Mouse (Mus musculus) CH12.LX (cell line): ENCODE results near the gene Sypl2.

Experiments used
- CTCF ChIP-seq, 2 experiments: IDR thresholded peaks in 1 of 2; conservative IDR thresholded peaks in 1 of 2; 2 replicates each; pipeline ENCODE4 v1.5.1; 2011 to 2012; ENCODE audit warnings: low read depth in 2 of 2, low read length in 2 of 2, improper control_type of control experiment in 1 of 2, inconsistent platforms in 1 of 2, mild to moderate bottlenecking in 1 of 2, moderate library complexity in 1 of 2
- EP300 ChIP-seq: IDR thresholded peaks from 2 replicates; pipeline ENCODE4 v1.6.1; 2011; ENCODE audit warnings: low read length, improper control_type of control experiment
- POLR2A ChIP-seq: IDR thresholded peaks from 2 replicates; pipeline ENCODE4 v1.6.1; 2011; ENCODE audit warnings: low read depth, mild to moderate bottlenecking, improper control_type of control experiment, low read length
- TBP ChIP-seq: conservative IDR thresholded peaks from 2 replicates; pipeline ENCODE4 v1.6.1; 2011; ENCODE audit warnings: low read depth, low read length, improper control_type of control experiment
- USF1 ChIP-seq: IDR thresholded peaks from 2 replicates; pipeline ENCODE4 v1.6.1; 2014; ENCODE audit warnings: low read depth, mild to moderate bottlenecking, inconsistent platforms, low read length, improper control_type of control experiment
- USF2 ChIP-seq: conservative IDR thresholded peaks from 2 replicates; pipeline ENCODE4 v1.6.1; 2011; ENCODE audit warnings: low read depth, low read length, improper control_type of control experiment

DNA sequence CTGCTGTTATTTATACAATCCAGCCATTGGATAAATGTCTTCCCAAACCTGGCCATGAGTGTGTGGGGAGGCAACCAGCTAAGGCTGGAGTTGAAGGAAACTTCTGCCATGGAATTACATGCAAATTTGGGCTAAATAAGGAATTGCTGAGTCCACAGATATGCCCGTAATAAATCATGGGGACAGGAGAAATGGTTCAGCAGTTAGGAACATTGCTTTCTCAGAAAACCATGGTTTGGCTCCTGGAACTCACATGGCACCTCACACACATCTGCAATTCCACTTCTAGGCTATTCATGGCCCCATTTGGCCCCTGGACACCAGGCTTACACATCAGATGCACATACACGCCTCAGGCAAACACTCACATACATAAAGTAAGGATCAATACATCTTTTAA is 1.1 kb upstream of the Sypl2 start:
- TF ChIP-seq USF2 (no peak), CTCF (conservative IDR thresholded peaks at IDR 0.05 in 1 of 2, IDR thresholded peaks at IDR 0.05 in 1 of 2; ENCODE audit: low read depth in 2 of 2, low read length in 2 of 2) (no peak), TBP (no peak), POLR2A (no peak), EP300 (no peak), USF1 (no peak)
